Mouse (Mus musculus): Measurements from ENCODE around the gene Fpgt.

DNA sequence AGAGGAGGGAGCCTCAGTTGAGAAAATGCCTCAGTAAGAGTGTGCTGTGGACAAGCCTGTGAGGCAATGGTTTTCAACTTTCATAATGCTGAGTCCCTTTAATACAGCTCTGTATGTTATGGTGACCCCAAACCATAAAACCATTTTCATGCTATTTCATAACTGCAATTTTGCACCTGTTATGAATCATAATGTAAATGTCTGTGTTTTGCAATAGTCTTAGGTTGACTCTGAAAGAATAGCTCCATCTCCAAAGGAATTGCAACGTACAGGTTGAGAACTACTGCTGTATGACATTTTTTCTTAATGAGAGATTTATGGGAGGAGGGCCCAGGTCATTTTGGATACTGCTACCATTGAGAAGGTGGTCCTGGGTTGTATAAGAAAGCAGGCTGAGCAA lies 40.0 kb downstream of the Fpgt start:
- TF ChIP-seq CTCF (IDR thresholded peaks at IDR 0.05; ENCODE audit: control insufficient read depth, insufficient read depth, low read length): no peak
- no peak for TF ChIP-seq POLR2A (IDR thresholded peaks at IDR 0.05; ENCODE audit: borderline replicate concordance, control insufficient read depth, low read depth, low read length)

Measured in bone marrow, adult 2 months (tissue).